Mouse (Mus musculus): ENCODE data around the gene Pex11b. TPM values are rescaled to one million over a fixed set of nuclear protein-coding genes. Genes with fewer than 3 reads are reported as not detected.

The Pex11b gene
- 43.7 and 44.6 TPM in 2 replicates for polyA plus RNA-seq (2015; fragmentation: Nextera tagmentation; extraction: Ambion mirVana)

DNA sequence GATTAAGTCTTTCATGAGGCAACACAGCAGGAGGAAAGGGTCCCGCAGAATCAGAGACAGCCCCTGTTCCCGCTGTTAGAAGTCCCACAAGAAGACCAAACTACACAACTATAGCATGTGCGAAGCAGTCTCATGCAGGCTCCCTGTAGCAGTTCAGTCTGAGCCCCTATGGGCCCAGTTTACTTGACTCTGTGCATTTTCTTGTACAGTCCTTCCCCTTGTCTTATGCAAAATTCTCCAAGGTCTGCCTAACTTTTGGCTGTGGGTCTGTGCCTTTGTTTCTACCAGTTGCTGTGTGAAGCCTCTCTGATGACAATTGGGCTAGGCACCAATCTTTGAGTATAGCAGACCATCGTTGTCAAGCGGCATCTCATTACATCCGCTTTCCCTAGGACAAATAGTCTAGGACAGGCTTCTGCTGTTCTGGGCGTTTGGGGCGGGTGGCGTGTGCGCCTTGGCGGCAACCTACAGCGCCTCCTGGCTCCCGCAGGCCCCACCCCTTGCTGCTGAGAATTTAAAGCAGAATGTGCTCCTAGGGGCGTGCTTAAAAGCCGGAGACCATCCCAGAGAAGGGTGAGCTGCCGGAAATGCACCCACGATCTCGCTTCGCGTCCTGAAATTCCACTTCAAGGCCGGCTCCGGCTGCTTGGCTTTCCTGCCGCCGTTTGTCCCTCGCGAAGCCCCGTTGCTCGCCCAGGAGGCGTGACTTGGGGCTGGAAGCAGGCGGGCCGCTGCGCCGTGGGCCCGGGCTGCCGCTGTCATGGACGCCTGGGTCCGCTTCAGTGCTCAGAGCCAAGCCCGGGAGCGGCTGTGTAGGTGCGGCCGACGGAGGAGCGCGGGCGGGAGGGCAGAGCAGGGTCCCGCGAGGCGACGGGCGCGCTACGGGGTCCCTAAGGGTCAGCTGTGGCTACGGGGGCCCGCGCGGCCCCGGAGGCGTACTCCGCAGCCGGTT is at the start of gene Pex11b, which contains the start of gene Gm42957:
Gene Pex11b (plus strand): TSS at position 449 of the 952 bp plus-strand sequence.
Gene Gm42957 (plus strand): TSS at position 547 of the 952 bp plus-strand sequence.
- H3K36me3 ChIP-seq (ENCODE audit: control insufficient read depth, insufficient read depth, low read length): peaks cover 6% of the 10 kb centered on the region; the same call in 1 of the 2 replicates
- no peaks in the 10 kb centered on the region for H3K27me3 ChIP-seq (ENCODE audit: control insufficient read depth, insufficient read depth, low read length)
- 2% methylated on average over 60 of the region's 60 CpGs for WGBS

DNA sequence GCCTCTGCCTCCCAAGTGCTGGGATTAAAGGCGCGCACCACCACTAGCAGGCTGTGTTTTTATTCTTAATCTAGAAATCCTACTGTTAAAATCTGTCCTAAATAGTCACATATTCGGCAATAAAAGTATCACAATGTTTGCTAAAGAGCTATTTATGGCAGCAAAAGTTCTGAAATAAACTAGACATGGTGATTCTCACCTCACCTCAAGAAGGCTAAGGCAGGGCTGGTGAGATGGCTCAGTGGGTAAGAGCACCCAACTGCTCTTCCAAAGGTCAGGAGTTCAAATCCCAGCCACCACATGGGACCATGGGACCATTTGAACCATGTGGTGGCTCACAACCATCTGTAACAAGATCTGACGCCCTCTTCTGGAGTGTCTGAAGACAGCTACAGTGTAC is 44.5 kb upstream of the Pex11b start:
- Histone ChIP-seq H3K9me3 (replicated peaks; ENCODE audit: control insufficient read depth, low read length) (no peaks in the 10 kb centered on the region; the same call in 1 of the 2 replicates), H3K27ac (ENCODE audit: low read length) (no peak overlapping the region), H3K4me3 (replicated peaks; ENCODE audit: low read length) (no peak overlapping the region), H3K4me1 (ENCODE audit: control insufficient read depth, insufficient read depth, low read length) (0 out of 2 replicates have a peak, but pooled peaks cover 3% of the 10 kb centered on the region), H3K9ac (ENCODE audit: low read length) (no peak overlapping the region), H3K36me3 (ENCODE audit: control insufficient read depth, insufficient read depth, low read length) (no peaks in the 10 kb centered on the region; the same call in 1 of the 2 replicates), H3K4me2 (ENCODE audit: low read depth, low read length) (no peak overlapping the region), H3K27me3 (ENCODE audit: control insufficient read depth, insufficient read depth, low read length) (peaks cover 6% of the 10 kb centered on the region; the same call in 1 of the 2 replicates)
- no peak for ATAC-seq (ENCODE audit: insufficient read depth, low FRiP score)
- WGBS: 83% methylated on average over 4 of the region's 4 CpGs

More for the DNA sequence above, at the start of gene Pex11b, which contains the start of gene Gm42957:
- peaks cover 20% of the 10 kb centered on the region for H3K4me1 ChIP-seq (ENCODE audit: control insufficient read depth, insufficient read depth, low read length)
- peak within 1 kb of the TSS; percentile 53 for H3K4me2 ChIP-seq (ENCODE audit: low read depth, low read length)
- H3K9me3 ChIP-seq (replicated peaks; ENCODE audit: control insufficient read depth, low read length): no peaks in the 10 kb centered on the region
- peak within 1 kb of the TSS; percentile 96 for H3K9ac ChIP-seq (ENCODE audit: low read length)
- H3K4me3 ChIP-seq (replicated peaks; ENCODE audit: low read length): peak within 1 kb of the TSS; percentile 87
- ATAC-seq (ENCODE audit: insufficient read depth, low FRiP score): peak; percentile 92
- peak within 1 kb of the TSS; percentile 84 for H3K27ac ChIP-seq (ENCODE audit: low read length)

DNA sequence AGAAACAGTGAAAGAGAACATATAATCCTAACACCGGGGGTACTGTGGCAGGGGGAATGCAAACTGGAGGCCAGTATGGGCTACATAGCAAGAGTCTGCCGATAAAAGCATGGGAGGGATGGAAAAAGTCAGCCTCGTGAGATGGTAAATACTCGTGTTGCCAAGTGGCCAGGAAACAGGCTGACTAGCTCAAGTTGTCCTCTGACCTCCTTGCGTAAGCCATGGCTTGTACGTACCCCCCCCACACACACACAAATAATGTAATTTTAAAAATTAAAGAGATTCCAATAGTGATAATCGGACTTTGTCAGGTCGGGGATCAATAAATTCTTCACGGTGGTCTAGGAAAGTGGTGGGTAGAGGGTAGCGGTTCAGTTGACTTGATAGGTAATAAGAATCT is 41.8 kb upstream of the Pex11b start:
- Histone ChIP-seq H3K4me2 (ENCODE audit: low read depth, low read length) (peak overlapping the region; percentile 97), H3K4me3 (replicated peaks; ENCODE audit: low read length) (peak overlapping the region; percentile 80), H3K4me1 (ENCODE audit: control insufficient read depth, insufficient read depth, low read length) (peaks cover 19% of the 10 kb centered on the region), H3K27me3 (ENCODE audit: control insufficient read depth, insufficient read depth, low read length) (peaks cover 6% of the 10 kb centered on the region; the same call in 1 of the 2 replicates), H3K9ac (ENCODE audit: low read length) (peak overlapping the region; percentile 81), H3K27ac (ENCODE audit: low read length) (peak overlapping the region; percentile 88), H3K9me3 (replicated peaks; ENCODE audit: control insufficient read depth, low read length) (no peaks in the 10 kb centered on the region), H3K36me3 (ENCODE audit: control insufficient read depth, insufficient read depth, low read length) (no peaks in the 10 kb centered on the region; the same call in 1 of the 2 replicates)
- 2% methylated on average over 10 of the region's 10 CpGs for WGBS
- no peak for ATAC-seq (ENCODE audit: insufficient read depth, low FRiP score)

DNA sequence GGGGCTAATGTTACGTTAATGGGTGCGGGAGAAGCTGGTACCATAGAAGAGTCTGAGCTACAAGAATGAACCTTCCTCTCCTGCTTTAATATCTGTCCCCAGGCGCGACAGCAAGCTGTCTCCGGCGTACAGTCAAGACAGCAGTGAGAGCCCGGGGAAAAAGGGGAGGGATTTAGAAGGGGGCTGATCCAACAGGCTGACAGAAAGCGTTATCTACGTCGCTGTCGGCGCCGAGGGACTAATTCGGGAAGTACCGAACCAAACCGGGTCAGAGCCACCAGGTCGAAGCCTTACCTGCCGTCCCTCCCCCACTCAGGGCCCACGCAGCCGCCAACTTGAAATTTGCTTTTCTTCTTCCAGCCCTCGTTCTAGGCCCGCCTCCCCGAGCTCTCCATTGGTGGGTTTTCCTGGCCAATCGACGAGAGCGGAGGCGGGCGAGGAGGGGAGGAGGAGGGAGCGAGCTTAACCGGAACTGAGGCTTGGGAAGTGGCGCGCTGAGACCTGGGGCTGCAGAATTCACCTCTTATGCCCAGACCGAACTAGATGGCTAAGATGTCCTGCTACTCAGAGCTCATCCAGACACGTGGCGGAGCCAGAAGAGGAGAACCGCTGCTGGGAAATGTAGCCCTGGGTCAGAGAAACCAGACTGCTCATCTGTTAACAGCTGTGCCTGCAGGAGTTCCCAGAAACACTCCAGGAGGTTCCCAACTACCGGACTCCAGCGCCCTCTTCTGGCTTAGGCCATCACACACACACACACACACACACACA is 41.2 kb upstream of the Pex11b start, which contains the start of gene Polr3gl:
Gene Polr3gl (minus strand): TSS at position 392 of the 771 bp plus-strand sequence.
- whole genome bisulfite sequencing: 1% methylated on average over 38 of the region's 38 CpGs
- H3K4me1 ChIP-seq (ENCODE audit: control insufficient read depth, insufficient read depth, low read length): peaks cover 23% of the 10 kb centered on the region
- H3K36me3 ChIP-seq (ENCODE audit: control insufficient read depth, insufficient read depth, low read length): no peaks in the 10 kb centered on the region; the same call in 1 of the 2 replicates
- H3K9ac ChIP-seq (ENCODE audit: low read length): peak within 1 kb of the TSS; percentile 81
- peaks cover 6% of the 10 kb centered on the region; the same call in 1 of the 2 replicates for H3K27me3 ChIP-seq (ENCODE audit: control insufficient read depth, insufficient read depth, low read length)
- H3K4me2 ChIP-seq (ENCODE audit: low read depth, low read length): peak within 1 kb of the TSS; percentile 97
- H3K9me3 ChIP-seq (replicated peaks; ENCODE audit: control insufficient read depth, low read length): no peaks in the 10 kb centered on the region
- H3K4me3 ChIP-seq (replicated peaks; ENCODE audit: low read length): peak within 1 kb of the TSS; percentile 80
- peak within 1 kb of the TSS; percentile 88 for H3K27ac ChIP-seq (ENCODE audit: low read length)
- peak; percentile 90 for ATAC-seq (ENCODE audit: insufficient read depth, low FRiP score)

DNA sequence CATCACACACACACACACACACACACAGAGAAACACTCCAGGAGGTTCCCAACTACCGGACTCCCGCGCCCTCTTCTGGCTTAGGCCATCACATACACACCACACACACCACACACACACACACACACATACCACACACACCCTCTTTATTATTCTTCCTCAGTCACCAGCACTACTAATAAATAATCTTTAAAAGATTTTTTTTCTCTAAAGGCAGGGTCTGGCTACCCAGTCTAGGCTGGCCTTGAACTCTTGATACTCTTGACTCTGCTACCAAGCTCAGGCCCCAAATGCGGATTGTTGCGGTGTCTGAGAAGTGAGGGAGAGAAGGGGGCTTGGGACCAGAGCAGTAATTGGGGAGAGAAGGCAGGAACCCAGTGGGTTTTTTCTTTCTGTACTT is 40.3 kb upstream of the Pex11b start:
- H3K9me3 ChIP-seq (replicated peaks; ENCODE audit: control insufficient read depth, low read length): no peaks in the 10 kb centered on the region
- H3K4me1 ChIP-seq (ENCODE audit: control insufficient read depth, insufficient read depth, low read length): peaks cover 23% of the 10 kb centered on the region
- WGBS: 84% methylated on average over 5 of the region's 5 CpGs
- H3K4me3 ChIP-seq (replicated peaks; ENCODE audit: low read length): no peak overlapping the region
- H3K27me3 ChIP-seq (ENCODE audit: control insufficient read depth, insufficient read depth, low read length): peaks cover 6% of the 10 kb centered on the region; the same call in 1 of the 2 replicates
- no peaks in the 10 kb centered on the region; the same call in 1 of the 2 replicates for H3K36me3 ChIP-seq (ENCODE audit: control insufficient read depth, insufficient read depth, low read length)
- H3K9ac ChIP-seq (ENCODE audit: low read length): no peak overlapping the region
- no peak for ATAC-seq (ENCODE audit: insufficient read depth, low FRiP score)
- H3K27ac ChIP-seq (ENCODE audit: low read length): no peak overlapping the region
- H3K4me2 ChIP-seq (ENCODE audit: low read depth, low read length): no peak overlapping the region

DNA sequence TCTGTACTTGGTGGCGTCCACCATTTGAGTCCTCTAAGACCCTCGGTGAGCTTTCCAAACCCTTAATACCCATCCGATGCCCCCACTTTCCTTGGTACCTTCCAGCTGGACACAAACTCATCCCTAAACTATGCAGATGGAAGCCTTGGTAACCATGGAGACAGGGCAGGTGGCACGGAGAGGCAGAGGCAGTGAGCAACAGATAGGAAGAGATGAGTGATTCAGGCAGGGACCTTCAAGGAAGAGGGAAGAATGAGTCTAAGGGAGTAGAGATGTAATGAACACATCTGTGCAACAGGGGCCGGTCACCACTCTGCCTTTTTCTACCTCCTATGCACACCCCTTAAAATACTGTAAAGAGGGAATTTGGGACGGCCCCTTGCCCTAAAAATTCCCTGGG is 39.5 kb upstream of the Pex11b start:
- peak overlapping the region; percentile 76; the same call in 1 of the 2 replicates for H3K9ac ChIP-seq (ENCODE audit: low read length)
- H3K4me1 ChIP-seq (ENCODE audit: control insufficient read depth, insufficient read depth, low read length): peaks cover 29% of the 10 kb centered on the region
- no peaks in the 10 kb centered on the region for H3K9me3 ChIP-seq (replicated peaks; ENCODE audit: control insufficient read depth, low read length)
- H3K36me3 ChIP-seq (ENCODE audit: control insufficient read depth, insufficient read depth, low read length): no peaks in the 10 kb centered on the region
- no peak overlapping the region; the same call in 1 of the 2 replicates for H3K27ac ChIP-seq (ENCODE audit: low read length)
- H3K27me3 ChIP-seq (ENCODE audit: control insufficient read depth, insufficient read depth, low read length): peaks cover 6% of the 10 kb centered on the region; the same call in 1 of the 2 replicates
- 27% methylated on average over 6 of the region's 6 CpGs for WGBS
- no peak overlapping the region for H3K4me3 ChIP-seq (replicated peaks; ENCODE audit: low read length)
- H3K4me2 ChIP-seq (ENCODE audit: low read depth, low read length): peak overlapping the region; percentile 94
- ATAC-seq (ENCODE audit: insufficient read depth, low FRiP score): no peak

DNA sequence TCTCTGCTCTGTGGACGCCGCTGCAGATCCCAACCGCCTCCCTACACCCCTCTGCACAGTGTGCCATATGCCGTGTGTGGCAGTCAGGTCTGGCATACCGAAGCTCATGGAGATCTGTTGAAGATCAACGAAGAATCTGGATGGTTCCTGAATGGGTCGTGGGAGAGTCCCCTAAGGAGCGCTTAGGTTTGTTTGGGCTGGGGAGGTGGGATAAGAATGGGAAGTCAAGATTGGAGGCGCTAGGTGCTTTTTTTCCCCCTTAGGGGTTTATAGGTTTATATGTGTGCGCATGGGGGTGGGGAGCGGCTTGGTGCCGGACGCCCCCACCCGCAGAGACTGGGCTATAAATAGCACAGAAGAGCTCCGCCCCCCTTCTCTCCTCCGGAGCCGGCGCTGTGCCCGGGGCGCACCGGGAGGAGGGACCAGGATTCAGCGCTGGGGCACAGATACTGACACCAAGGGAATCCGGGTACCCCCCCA is 38.9 kb upstream of the Pex11b start, which contains the start of gene Ankrd34a:
Gene Ankrd34a (plus strand): TSS at position 409 of the 480 bp plus-strand sequence.
- ATAC-seq (ENCODE audit: insufficient read depth, low FRiP score): peak; percentile 8; the same call in 1 of the 2 replicates
- Histone ChIP-seq H3K4me2 (ENCODE audit: low read depth, low read length) (peak within 1 kb of the TSS; percentile 94), H3K36me3 (ENCODE audit: control insufficient read depth, insufficient read depth, low read length) (no peaks in the 10 kb centered on the region), H3K9me3 (replicated peaks; ENCODE audit: control insufficient read depth, low read length) (no peaks in the 10 kb centered on the region), H3K9ac (ENCODE audit: low read length) (peak within 1 kb of the TSS; percentile 76), H3K4me1 (ENCODE audit: control insufficient read depth, insufficient read depth, low read length) (peaks cover 29% of the 10 kb centered on the region), H3K27me3 (ENCODE audit: control insufficient read depth, insufficient read depth, low read length) (peaks cover 6% of the 10 kb centered on the region; the same call in 1 of the 2 replicates), H3K27ac (ENCODE audit: low read length) (peak within 1 kb of the TSS; percentile 79), H3K4me3 (replicated peaks; ENCODE audit: low read length) (peak within 1 kb of the TSS; percentile 48)
- 2% methylated on average over 20 of the region's 23 CpGs for WGBS

DNA sequence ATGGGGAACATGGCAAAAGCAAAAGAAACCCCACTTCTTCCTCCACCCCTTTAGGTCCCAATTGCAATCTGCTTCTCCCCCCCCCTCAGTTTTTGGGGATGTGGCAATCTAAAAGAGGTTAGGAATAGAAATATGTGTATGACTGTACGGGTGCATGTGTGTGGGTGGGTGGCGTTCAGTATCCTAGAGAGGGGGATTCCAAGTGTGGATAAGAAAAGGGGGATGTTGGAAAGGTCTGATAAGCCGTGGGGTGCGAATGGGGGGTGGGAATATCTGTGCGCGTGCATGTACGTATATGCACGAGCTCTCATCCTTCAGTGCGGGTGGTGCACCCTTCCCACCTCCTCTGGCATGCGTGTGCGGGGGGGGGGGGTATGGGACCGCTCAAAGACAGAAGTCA is 38.3 kb upstream of the Pex11b start:
- 8% methylated on average over 10 of the region's 12 CpGs for WGBS
- Histone ChIP-seq H3K4me1 (ENCODE audit: control insufficient read depth, insufficient read depth, low read length) (peaks cover 29% of the 10 kb centered on the region), H3K4me2 (ENCODE audit: low read depth, low read length) (peak overlapping the region; percentile 94), H3K27me3 (ENCODE audit: control insufficient read depth, insufficient read depth, low read length) (peaks cover 6% of the 10 kb centered on the region; the same call in 1 of the 2 replicates), H3K4me3 (replicated peaks; ENCODE audit: low read length) (peak overlapping the region; percentile 48), H3K9ac (ENCODE audit: low read length) (peak overlapping the region; percentile 76), H3K9me3 (replicated peaks; ENCODE audit: control insufficient read depth, low read length) (no peaks in the 10 kb centered on the region), H3K27ac (ENCODE audit: low read length) (no peak overlapping the region), H3K36me3 (ENCODE audit: control insufficient read depth, insufficient read depth, low read length) (no peaks in the 10 kb centered on the region)
- no peak for ATAC-seq (ENCODE audit: insufficient read depth, low FRiP score)
